Mouse (Mus musculus): ENCODE results near the gene Nod1. TPM values are rescaled to one million over a fixed set of nuclear protein-coding genes. Genes with fewer than 3 reads are reported as not detected.
A peak's percentile ranks its signal among the peaks of the same experiment; 100 is the strongest.

Nod1 gene
- 1.7 and 3.7 TPM in 2 replicates for polyA plus RNA-seq (2014; fragmentation: Nextera tagmentation; extraction: Ambion mirVana)

DNA sequence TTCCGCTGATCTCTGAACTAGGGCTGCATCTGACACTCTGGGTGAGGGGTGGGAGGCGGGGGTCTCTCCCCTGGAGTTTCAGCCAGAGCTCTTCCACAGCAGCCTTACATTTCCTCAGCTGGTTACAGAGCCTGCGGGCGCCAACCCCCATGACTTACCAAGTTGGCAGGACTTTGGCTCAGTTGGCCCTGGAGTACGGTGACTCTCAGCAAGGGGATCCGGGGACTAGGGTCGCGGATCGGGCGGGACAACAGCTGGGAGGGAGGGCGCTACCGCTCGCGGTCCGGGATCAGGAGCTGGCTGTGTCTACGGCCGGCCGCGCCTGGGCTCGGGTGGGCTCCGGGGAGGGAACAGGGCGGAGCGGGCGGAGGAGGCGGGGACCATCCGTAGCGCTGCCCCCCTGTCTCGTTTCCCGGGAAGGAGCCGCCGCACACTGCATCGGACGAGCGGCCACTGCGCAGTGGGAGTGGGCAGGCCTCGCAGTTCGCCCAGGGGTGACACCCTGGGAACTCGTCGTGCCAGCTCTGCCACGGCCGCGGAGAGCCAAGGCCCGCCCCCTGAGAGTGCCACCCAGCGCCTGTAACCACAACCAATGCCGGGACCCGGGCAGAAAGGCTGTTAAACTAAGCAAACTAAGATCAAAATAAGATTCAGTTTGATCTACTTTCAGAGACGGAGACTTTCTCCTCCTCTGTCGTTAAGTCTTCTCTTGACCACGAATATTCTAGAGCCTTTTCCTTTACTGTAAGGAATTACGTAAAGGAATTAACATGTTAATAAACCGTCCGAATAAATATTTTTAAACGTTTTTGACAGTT, at the start of gene Nod1:
Gene Nod1, minus strand, starts transcription at position 502 of the 818 bp plus-strand sequence.
- peak; percentile 93 for ATAC-seq (ENCODE audit: low read depth)
- H3K27ac ChIP-seq (ENCODE audit: low read depth, low read length): peak within 1 kb of the TSS; percentile 57

DNA sequence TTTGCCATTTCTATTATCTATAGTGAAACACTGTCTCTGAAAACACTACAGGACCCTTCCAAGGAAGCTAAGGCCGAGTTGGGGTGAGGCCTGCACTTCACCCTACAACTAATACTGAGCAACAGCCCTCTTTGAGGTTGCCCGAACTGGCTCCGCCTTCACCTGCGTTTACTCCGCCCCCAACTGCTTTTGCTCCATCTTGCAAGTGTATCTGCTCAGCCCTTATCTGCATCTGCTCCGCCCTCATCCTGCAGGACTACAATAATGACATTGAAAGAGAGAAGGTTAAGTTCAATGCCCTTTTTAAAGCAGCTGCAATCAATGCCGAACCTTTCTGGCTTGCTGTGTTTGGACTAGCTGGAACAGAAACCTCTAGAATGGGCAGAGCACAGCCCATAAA, 49.4 kb upstream of the Nod1 start:
- no peak overlapping the region for H3K9ac ChIP-seq (replicated peaks; ENCODE audit: low read depth, low read length)
- 83% methylated on average over 7 of the region's 7 CpGs for WGBS
- no peak for ATAC-seq (ENCODE audit: low read depth)

More for the DNA sequence above, at the start of gene Nod1:
- Histone ChIP-seq H3K36me3 (ENCODE audit: control insufficient read depth, insufficient read depth, low read length) (no peaks in the 10 kb centered on the region), H3K4me2 (ENCODE audit: low read depth, low read length) (peak within 1 kb of the TSS; percentile 87), H3K9ac (replicated peaks; ENCODE audit: low read depth, low read length) (peak within 1 kb of the TSS; percentile 17), H3K4me1 (ENCODE audit: control insufficient read depth, insufficient read depth, low read length) (no peaks in the 10 kb centered on the region), H3K9me3 (ENCODE audit: control insufficient read depth, low read length) (no peaks in the 10 kb centered on the region), H3K4me3 (ENCODE audit: low read depth, low read length) (peak within 1 kb of the TSS; percentile 58), H3K27me3 (ENCODE audit: control insufficient read depth, insufficient read depth, low read length) (no peaks in the 10 kb centered on the region)
- 2% methylated on average over 46 of the region's 53 CpGs for WGBS

DNA sequence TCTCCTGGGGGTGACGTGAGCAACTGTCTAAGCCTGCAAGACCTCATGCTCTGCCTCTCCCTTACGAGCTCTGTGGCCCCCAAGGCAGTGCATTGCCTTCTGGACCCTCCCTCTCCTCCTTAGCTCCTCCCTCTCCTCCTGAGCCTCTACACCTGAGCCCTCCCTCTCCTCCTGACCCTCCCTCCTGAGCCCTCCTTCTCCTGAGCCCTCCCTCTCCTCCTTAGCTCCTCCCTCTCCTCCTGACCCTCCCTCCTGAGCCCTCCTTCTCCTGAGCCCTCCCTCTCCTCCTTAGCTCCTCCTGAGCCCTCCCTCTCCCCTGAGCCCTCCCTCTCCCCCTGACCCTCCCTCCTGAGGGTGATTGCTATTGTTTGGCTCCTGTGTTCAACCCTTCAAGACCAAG, 46.0 kb upstream of the Nod1 start:
- ATAC-seq (ENCODE audit: low read depth): no peak
- no peak overlapping the region for H3K4me2 ChIP-seq (ENCODE audit: low read depth, low read length)
- WGBS: 83% methylated on average over 2 of the region's 2 CpGs
- no peaks in the 10 kb centered on the region for H3K4me1 ChIP-seq (ENCODE audit: control insufficient read depth, insufficient read depth, low read length)
- no peak overlapping the region for H3K9ac ChIP-seq (replicated peaks; ENCODE audit: low read depth, low read length)
- no peaks in the 10 kb centered on the region for H3K9me3 ChIP-seq (ENCODE audit: control insufficient read depth, low read length)
- no peaks in the 10 kb centered on the region for H3K36me3 ChIP-seq (ENCODE audit: control insufficient read depth, insufficient read depth, low read length)
- no peaks in the 10 kb centered on the region for H3K27me3 ChIP-seq (ENCODE audit: control insufficient read depth, insufficient read depth, low read length)
- no peak overlapping the region for H3K27ac ChIP-seq (ENCODE audit: low read depth, low read length)
- no peak overlapping the region for H3K4me3 ChIP-seq (ENCODE audit: low read depth, low read length)

More for the DNA sequence above, 49.4 kb upstream of the Nod1 start:
- H3K36me3 ChIP-seq (ENCODE audit: control insufficient read depth, insufficient read depth, low read length): no peaks in the 10 kb centered on the region
- H3K4me1 ChIP-seq (ENCODE audit: control insufficient read depth, insufficient read depth, low read length): no peaks in the 10 kb centered on the region
- H3K4me3 ChIP-seq (ENCODE audit: low read depth, low read length): no peak overlapping the region
- no peaks in the 10 kb centered on the region for H3K27me3 ChIP-seq (ENCODE audit: control insufficient read depth, insufficient read depth, low read length)
- H3K27ac ChIP-seq (ENCODE audit: low read depth, low read length): no peak overlapping the region
- H3K9me3 ChIP-seq (ENCODE audit: control insufficient read depth, low read length): no peaks in the 10 kb centered on the region
- H3K4me2 ChIP-seq (ENCODE audit: low read depth, low read length): no peak overlapping the region

DNA sequence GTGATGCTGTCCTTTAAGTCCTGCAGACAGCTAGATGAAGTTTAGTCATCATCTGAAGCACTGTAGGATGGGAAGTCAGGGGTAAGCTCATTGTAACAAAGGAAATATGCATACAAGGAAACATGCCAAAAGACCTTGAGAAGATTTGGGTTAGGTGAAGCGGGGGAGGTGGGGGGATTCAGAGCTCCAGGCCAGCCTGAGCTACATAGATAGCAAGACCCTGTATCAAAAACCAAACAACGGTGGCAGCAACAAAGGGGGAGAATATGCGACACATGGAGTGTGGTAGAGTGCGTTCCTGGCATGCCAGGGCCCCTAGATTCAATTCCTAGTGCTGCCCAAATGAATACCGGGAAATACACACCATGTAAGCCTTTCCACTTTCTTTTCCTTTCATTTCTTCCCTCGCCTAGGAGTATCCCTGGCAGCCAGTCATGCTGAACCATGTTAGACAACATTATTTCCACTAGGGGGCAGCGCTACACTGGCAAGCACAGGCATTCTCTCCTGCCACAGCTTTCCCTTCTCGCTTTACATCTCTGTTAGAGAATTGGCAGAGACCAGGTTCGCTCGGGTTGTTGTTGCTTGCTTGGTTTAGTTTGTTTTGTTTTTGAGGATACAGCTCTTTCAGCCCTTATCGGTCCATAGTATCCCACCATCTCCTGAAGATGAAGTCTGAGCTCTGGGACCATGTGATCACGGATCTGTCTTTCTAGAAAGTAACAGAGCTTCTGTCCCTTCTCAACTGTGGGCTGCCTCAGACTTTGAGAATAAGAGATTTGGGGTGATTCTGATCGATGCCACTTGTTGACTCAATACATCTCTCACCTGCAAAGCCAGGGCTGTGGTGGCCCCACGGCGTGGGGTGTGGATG, 44.5 kb upstream of the Nod1 start:
- ATAC-seq (ENCODE audit: low read depth): peak; percentile 85
- no peak overlapping the region for H3K9ac ChIP-seq (replicated peaks; ENCODE audit: low read depth, low read length)

DNA sequence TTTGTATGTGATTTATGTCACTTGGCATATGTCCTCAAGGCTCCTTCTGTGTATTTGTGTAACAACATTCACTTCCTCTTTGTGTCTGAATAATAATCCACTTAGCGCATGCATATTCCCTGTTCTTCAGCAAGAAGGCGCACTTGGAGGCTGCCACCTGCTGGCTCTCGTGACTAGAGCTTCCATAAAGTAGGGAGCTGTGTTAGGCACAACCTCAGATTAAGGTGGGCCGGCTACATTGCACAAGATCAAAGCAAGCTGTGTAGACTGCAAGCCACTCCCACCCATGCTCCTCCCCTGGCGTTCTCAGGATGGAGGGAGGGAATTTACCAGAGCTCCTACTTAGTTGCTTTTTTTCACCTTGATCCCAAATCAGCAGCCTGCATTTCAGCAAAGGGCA, 43.8 kb upstream of the Nod1 start:
- H3K4me2 ChIP-seq (ENCODE audit: low read depth, low read length): no peak overlapping the region
- no peak overlapping the region for H3K27ac ChIP-seq (ENCODE audit: low read depth, low read length)
- ATAC-seq (ENCODE audit: low read depth): peak; percentile 70; the same call in 1 of the 2 replicates
- no peak overlapping the region for H3K4me3 ChIP-seq (ENCODE audit: low read depth, low read length)
- H3K9me3 ChIP-seq (ENCODE audit: control insufficient read depth, low read length): no peaks in the 10 kb centered on the region
- WGBS: 21% methylated on average over 5 of the region's 5 CpGs
- H3K4me1 ChIP-seq (ENCODE audit: control insufficient read depth, insufficient read depth, low read length): no peaks in the 10 kb centered on the region
- H3K27me3 ChIP-seq (ENCODE audit: control insufficient read depth, insufficient read depth, low read length): no peaks in the 10 kb centered on the region
- no peak overlapping the region for H3K9ac ChIP-seq (replicated peaks; ENCODE audit: low read depth, low read length)
- H3K36me3 ChIP-seq (ENCODE audit: control insufficient read depth, insufficient read depth, low read length): no peaks in the 10 kb centered on the region

More for the DNA sequence above, 44.5 kb upstream of the Nod1 start:
- no peaks in the 10 kb centered on the region for H3K9me3 ChIP-seq (ENCODE audit: control insufficient read depth, low read length)
- no peak overlapping the region for H3K27ac ChIP-seq (ENCODE audit: low read depth, low read length)
- no peak overlapping the region for H3K4me3 ChIP-seq (ENCODE audit: low read depth, low read length)
- no peaks in the 10 kb centered on the region for H3K36me3 ChIP-seq (ENCODE audit: control insufficient read depth, insufficient read depth, low read length)
- 28% methylated on average over 15 of the region's 15 CpGs for WGBS
- no peaks in the 10 kb centered on the region for H3K4me1 ChIP-seq (ENCODE audit: control insufficient read depth, insufficient read depth, low read length)
- no peak overlapping the region for H3K4me2 ChIP-seq (ENCODE audit: low read depth, low read length)
- H3K27me3 ChIP-seq (ENCODE audit: control insufficient read depth, insufficient read depth, low read length): no peaks in the 10 kb centered on the region

DNA sequence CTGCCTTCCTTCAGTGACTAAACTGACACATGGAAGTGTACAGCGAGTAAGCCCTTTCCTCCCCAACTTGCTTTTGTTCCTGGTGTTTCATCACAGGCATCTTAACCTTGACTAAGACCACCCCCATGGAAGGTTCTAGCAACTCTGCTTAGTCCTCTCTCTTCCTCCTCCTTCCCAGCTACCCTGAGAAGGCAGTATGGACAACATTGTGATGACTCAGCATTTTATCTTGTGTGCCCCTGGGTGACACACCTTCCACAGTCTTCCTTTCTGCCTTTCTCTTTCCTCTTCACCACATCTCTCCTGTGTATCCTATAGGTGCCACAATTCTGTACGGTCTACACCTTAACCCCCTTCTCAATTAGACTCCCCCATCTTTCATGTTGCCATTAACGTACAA, 41.8 kb upstream of the Nod1 start:
- 94% methylated on average over 3 of the region's 3 CpGs for WGBS
- no peaks in the 10 kb centered on the region for H3K9me3 ChIP-seq (ENCODE audit: control insufficient read depth, low read length)
- ATAC-seq (ENCODE audit: low read depth): no peak
- H3K27me3 ChIP-seq (ENCODE audit: control insufficient read depth, insufficient read depth, low read length): no peaks in the 10 kb centered on the region
- H3K4me1 ChIP-seq (ENCODE audit: control insufficient read depth, insufficient read depth, low read length): no peaks in the 10 kb centered on the region
- H3K4me3 ChIP-seq (ENCODE audit: low read depth, low read length): no peak overlapping the region
- H3K4me2 ChIP-seq (ENCODE audit: low read depth, low read length): no peak overlapping the region
- H3K27ac ChIP-seq (ENCODE audit: low read depth, low read length): no peak overlapping the region
- H3K9ac ChIP-seq (replicated peaks; ENCODE audit: low read depth, low read length): no peak overlapping the region
- no peaks in the 10 kb centered on the region for H3K36me3 ChIP-seq (ENCODE audit: control insufficient read depth, insufficient read depth, low read length)

DNA sequence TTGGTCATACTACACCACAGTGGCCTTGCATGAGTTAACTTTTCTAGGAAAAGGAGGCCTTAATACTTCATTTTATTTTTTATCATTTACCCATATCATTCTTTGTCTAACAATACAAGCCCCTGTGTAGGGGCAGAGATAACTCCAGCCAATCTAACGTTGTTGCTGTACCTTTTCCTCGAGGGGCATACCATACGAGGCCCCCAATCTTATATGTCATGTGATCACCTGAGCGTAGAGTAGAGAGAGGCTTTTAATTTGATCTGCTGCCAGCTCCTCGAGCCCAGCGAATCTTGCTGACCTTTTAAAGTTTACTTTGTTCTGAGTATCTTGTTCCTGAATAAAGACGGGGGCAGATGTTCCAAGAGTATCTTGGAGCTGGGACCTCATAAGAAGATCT, 40.1 kb upstream of the Nod1 start:
- H3K4me3 ChIP-seq (ENCODE audit: low read depth, low read length): no peak overlapping the region
- H3K36me3 ChIP-seq (ENCODE audit: control insufficient read depth, insufficient read depth, low read length): no peaks in the 10 kb centered on the region
- H3K9me3 ChIP-seq (ENCODE audit: control insufficient read depth, low read length): no peaks in the 10 kb centered on the region
- no peak overlapping the region for H3K4me2 ChIP-seq (ENCODE audit: low read depth, low read length)
- H3K27ac ChIP-seq (ENCODE audit: low read depth, low read length): no peak overlapping the region
- no peaks in the 10 kb centered on the region for H3K4me1 ChIP-seq (ENCODE audit: control insufficient read depth, insufficient read depth, low read length)
- no peak overlapping the region for H3K9ac ChIP-seq (replicated peaks; ENCODE audit: low read depth, low read length)
- 84% methylated on average over 7 of the region's 7 CpGs for WGBS
- no peak for ATAC-seq (ENCODE audit: low read depth)
- no peaks in the 10 kb centered on the region for H3K27me3 ChIP-seq (ENCODE audit: control insufficient read depth, insufficient read depth, low read length)

DNA sequence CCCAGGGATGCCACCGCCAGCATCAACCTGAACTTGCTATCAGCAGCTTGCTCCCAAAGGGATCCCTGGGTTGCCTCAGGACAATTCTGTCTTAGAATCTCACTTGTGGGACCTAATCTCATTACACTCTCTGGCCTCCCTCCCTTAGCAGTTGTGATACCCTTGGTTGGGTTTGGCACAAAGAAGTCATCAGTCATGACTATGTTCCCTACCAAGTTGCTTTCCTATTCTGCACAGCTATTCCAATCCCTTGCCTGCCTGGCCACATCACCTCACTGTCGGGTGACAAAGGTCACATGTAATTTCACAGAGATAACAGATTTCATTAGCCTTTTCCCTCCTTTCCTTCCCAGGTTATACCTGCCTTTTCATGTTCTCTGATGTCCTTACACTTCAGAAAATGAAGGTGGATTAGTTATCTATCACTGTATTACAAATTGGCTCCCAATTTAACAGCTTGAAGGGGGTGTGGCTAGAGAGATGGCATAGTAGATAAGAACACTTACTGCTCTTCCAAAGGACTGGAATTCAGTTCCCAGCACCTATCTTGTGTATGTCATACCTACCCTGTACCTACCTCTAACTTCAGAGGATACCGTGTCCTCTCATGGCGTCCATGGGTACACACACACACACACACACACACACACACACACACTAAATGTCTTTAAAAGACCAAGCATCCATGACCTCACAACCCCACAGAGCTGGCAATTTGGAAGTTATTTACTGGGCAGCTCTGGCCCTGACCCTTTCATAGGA, 38.1 kb upstream of the Nod1 start:
- H3K27ac ChIP-seq (ENCODE audit: low read depth, low read length): peak overlapping the region; percentile 34; the same call in 1 of the 2 replicates
- H3K4me2 ChIP-seq (ENCODE audit: low read depth, low read length): peak overlapping the region; percentile 39; the same call in 1 of the 2 replicates
- H3K4me1 ChIP-seq (ENCODE audit: control insufficient read depth, insufficient read depth, low read length): no peaks in the 10 kb centered on the region
- WGBS: 55% methylated on average over 4 of the region's 4 CpGs
- no peak overlapping the region for H3K4me3 ChIP-seq (ENCODE audit: low read depth, low read length)
- peak; percentile 36; the same call in 1 of the 2 replicates for ATAC-seq (ENCODE audit: low read depth)
- H3K27me3 ChIP-seq (ENCODE audit: control insufficient read depth, insufficient read depth, low read length): no peaks in the 10 kb centered on the region
- no peaks in the 10 kb centered on the region for H3K9me3 ChIP-seq (ENCODE audit: control insufficient read depth, low read length)
- no peak overlapping the region for H3K9ac ChIP-seq (replicated peaks; ENCODE audit: low read depth, low read length)
- H3K36me3 ChIP-seq (ENCODE audit: control insufficient read depth, insufficient read depth, low read length): no peaks in the 10 kb centered on the region

Measured in neural tube, embryonic 14.5 days (tissue).